Mouse (Mus musculus) heart, postnatal 14 days (tissue): ENCODE measurements around the gene Ptprk. TPM values are rescaled to one million over a fixed set of nuclear protein-coding genes. Genes with fewer than 3 reads are reported as not detected.

Experiments
- DNase-seq, 2 experiments: peaks; one replicate each; pipeline ENCODE4 v3.0.0; 2021 to 2022
- intact Hi-C: fragments of 180-260 bp; cut with DNase I; formaldehyde crosslinking; loops from one replicate; pipeline ENCODE4 v1.15.1; 2025
- long read RNA-seq, 2 experiments: library from polyadenylated mRNA; stranded (forward); transcript quantifications; one replicate each; pipeline ENCODE4 v2.0.0; 2021
- total RNA-seq, 2 experiments: library from RNA; stranded (reverse); gene quantifications; 2 replicates each; pipeline ENCODE4 v1.2.3; 2021

The Ptprk gene
- total RNA-seq = 10 to 100 TPM; 33.4 TPM
- long read RNA-seq, experiment 1, full-length matches to known transcripts = 2 of 22 reads
- long read RNA-seq, experiment 1, partial matches to known transcripts = 9 of 22 reads
- long read RNA-seq, experiment 1, other reads (novel, unspliced or antisense) = 11 of 22 reads
- long read RNA-seq, experiment 2, full-length matches to known transcripts = 1 of 20 reads
- long read RNA-seq, experiment 2, partial matches to known transcripts = 4 of 20 reads
- long read RNA-seq, experiment 2, other reads (novel, unspliced or antisense) = 15 of 20 reads

DNA sequence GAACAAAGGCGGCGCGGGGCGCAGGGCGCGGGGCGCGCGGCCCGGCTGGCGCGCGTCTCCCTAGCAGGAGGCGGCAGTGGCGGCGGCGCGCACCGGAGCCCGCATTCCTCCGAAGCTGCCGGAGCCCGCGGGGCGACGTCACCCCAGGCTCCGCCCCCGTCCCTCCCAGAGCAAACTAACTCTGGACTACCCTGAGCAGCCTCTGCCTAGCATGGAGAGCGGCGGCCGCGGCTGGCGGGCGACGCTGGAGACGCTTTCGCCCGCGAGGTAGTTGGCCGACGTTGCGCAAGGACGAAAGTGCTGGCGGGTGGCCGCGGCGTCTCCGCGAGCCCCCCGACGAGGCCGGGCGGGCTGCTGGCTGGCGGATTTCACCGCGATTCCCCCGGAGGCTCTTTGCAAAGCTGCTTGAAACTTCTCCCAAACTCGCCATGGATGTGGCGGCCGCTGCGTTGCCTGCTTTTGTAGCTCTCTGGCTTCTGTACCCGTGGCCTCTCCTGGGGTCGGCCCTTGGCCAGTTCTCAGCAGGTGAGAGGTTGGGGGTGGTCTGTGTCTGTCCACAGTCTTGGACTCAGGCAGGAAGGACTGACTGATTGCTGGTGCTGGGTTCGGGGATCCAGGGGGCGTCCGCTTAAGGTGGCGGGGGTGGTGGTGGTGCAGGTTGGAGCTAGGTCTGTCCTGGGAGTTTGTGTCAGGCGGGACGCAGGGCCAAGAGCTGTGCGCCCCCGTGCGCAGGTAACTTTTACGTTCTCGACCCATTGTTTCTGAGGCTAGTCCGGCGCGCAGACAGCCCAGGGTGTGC, at the start of gene Ptprk:
Gene Ptprk, plus strand, starts transcription at position 168 of the 799 bp plus-strand sequence.
- peak; percentile 94 to 95 for DNase-seq
- intact Hi-C loops = loop anchor here (5.0 kb wide), 1 partner anchor 37 kb away; no protein-coding TSS in a partner anchor

DNA sequence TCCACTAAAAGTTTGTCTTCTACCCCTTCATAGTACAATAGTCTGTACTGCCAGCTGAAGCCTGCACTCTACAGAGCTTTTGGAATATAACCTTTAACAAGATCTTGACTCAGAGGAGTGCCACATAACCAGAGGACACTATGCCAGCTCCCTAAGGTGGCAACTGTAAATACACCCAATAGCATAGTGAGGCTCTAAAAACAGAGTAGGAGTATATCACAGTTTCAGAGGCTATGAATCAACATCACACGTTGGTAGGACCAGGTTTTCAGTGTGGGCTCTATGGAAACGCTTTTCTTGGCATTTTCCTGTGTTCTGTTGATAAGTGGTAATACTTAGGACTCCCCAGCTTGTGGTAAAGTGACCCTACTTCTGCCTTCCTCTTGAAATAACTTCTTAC, 46.8 kb upstream of the Ptprk start:
- intact Hi-C loops = no loop called here
- no peak for DNase-seq

DNA sequence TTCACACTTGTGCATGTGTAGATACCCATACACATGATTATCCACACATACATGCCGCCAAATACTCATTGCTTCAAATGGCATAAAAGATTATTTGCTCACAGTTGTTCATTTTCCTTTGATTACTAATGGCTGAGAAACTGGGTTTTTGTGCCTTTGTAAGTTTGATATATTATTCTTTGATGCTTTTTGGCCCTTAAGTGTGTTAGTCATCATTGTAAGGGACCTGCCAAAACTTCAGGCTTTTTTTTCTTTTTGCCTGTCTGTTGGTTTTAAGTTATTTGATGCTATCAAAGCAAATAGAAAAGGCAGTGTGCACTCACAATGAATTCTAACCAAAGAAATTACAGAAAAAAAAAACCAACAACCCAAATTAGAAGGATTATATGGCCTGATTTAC, 38.2 kb upstream of the Ptprk start:
- DNase-seq = no peak
- intact Hi-C loops = no loop called here

DNA sequence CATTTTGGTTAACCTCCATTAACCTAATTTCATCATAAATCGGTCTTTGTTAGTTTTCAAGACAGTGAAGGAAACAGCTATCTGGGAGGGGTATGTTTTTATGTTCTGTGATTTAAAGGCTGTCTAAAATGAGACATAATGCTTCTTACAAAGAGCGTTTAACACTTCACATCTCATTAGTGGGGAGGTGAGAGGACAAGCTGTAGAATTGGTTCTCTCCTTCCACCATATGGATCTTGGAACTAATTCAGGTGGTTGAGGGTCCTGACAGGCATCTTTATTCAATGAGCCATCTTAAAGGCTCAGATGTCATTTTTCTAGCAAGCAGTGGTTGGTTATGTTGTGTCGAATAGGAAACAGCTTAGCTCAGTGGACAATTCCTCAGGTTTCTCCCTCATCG, 19.9 kb upstream of the Ptprk start:
- no peak for DNase-seq
- intact Hi-C loops = no loop called here

DNA sequence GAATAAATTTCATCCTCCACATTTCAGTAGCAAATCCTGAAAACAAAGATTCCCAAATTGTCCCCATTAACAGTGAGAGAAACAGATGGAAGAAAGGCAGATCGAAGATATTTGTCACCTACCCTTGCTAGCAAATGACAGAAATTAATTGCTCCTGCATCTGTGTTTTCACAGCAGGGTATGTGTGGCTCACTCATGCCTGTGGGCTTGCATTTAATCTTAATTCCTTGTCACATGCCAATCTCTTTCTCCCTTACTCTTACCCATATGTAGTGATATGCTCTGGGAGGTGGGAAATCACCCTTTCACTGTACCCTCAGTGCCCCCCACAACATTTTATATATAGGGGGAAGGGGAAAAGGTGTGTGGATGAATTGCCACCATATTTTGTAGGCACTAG, 15.4 kb upstream of the Ptprk start:
- no peak for DNase-seq
- intact Hi-C loops = no loop called here

DNA sequence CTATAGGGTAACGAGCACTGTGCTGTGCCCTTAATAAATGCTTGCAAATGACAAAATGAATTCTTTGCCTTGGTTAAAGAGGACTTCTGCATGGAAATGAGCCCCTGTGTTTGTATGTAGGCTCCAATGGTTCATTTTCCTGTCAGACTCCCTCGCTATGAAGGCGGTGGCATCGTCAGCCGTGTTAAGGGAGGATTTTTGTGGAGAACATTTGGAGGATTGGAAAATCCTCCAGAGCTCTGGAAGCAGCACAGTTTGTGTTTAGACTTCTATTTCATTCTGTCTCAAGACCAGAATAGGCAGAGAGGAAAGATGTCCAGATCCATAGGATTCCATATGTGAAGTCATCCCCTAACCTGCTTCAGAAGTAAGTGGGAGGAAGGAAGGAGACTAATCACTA, 6.6 kb upstream of the Ptprk start:
- intact Hi-C loops = no loop called here
- DNase-seq = no peak

DNA sequence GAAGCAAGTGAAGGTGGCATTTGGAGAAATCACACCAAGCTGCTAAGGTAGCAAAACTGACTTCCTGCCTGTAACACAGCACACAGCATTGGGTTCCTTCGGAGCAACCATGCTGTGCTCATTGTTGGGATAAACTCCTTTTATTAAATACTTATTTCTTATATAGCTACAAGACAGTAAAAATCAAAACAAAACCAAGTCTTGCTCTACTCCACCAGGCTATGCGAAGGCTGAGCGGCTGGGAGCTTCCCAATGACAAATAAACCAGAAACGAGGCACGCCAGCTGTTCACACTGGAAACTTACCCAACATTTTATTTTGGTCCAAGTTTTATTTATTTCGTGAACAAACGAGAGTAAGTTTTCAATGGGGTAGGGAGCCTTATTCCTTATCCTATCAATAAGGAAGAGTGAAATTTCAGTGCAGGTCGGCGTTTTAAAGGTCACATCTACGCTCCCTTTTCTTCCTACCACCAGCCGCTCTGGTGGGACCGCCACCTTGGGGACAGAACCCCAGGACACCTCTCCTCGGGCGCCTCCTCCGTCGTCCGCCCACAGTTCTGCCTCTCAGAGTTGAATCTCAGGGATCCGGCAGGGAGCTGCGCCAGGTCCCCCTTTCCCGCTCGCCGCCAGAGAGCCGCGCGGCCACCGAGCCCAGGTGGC, 498 bp upstream of the Ptprk start:
- intact Hi-C loops = no loop called here
- DNase-seq = no peak

DNA sequence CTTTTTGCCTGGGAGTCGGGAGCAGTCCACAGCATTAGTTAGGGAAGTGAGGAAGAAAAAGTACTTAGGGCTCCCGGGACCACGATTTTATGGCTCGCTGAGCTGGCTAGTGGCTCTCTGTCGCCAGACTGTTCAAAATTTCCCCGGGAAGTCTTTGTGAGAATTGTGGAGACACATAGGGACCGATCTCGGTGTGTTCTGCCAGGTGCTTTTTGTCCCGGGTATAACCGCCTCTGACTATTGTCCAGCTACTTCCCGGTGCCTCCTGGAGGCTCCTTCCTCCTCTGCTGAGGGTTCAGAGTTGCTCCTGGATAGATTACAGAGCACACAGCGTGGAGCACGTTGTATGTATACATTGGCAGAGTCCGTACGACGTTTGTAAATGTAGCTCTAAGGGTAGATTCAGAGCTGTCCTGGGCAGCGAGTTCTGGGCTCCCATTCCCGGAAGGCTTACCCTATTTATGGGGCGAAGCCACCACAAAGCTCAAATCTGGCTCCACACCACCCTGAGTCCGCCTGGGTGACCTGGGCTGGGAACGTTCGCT, 943 bp downstream of the Ptprk start:
- peak; percentile 17 to 19 for DNase-seq
- intact Hi-C loops = loop anchor here (5.0 kb wide), 1 partner anchor 37 kb away; no protein-coding TSS in a partner anchor

DNA sequence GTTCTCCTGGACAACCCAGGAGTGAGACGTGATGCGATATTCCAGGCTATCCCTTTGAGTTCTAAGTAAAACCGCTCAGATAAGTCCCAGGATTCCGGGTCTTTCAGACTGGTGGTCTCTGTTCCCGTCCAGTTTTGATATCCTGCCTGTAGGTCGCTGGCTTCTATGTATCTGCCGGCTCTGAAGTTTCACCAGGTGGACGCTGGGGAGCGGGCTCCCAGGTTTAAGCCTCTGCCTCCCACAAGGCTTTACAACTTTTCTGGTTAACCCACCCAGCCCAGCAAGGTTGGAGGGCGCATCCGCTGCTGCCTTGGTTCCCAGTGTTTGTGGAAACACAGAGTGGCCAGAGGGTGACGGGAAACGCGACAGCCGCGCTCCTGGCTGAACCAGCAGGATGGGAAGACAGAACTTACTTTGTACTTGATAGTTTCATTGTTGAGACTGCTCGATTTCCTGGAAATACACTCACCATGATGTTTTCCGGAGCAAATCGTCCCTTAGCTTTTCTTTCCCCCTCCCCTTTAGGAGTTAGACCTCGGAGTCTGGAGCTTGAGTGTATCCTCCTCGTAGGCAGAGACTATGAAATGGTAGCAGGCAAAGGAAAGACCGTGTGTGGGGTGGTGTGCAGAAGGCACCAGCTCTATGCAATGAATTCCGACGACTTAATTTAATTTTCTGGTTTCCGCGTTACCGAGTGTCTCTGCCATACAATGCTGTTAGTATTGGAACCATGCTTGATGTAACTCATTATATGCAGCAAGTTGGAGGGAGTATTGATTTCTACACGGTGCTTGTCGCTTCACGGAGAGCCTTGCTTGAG, 1.6 kb downstream of the Ptprk start:
- intact Hi-C loops = loop anchor here (5.0 kb wide), 1 partner anchor 36 kb away; no protein-coding TSS in a partner anchor
- DNase-seq = peak; percentile 49 to 50

DNA sequence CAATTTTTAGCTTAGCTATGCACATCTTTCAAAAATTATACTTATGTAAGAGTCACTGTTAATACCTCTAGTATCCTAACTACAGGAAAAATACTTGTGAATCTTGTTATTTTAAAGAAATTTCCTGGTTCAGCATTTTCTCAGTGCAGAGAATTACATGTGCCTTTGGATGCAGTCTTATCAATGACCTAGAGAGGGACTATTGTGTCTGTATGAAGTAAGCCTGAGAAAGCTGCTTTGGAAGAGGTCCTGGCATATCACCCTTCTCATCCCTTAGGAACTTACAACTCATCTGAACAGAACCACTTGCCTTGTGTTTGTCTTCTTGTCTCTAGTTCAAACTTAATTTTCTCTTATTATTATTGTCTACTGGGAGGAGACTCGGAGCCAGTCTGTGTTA, 3.6 kb downstream of the Ptprk start:
- intact Hi-C loops = loop anchor here (5.0 kb wide), 1 partner anchor 34 kb away; no protein-coding TSS in a partner anchor

DNA sequence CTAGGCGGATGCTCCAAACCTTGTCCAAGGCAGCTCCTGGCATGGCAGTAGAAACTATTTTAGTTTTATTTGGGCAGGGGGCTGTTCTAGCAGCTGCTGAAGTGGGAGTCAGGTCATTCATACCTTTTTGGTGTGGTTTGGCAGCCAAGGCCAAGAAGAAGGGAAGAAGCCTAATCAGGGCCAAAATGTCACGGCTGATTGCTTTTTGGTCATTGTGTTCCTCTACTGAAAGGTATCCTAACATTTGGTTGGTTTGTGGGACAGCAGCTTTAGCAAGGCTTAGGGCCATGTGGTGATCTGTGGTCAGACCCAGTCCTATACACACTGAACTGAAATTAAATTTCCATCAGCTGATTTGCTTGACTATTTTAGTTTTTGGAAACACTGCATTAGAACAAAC, 6.6 kb downstream of the Ptprk start:
- intact Hi-C loops = no loop called here
- no peak for DNase-seq

More for the DNA sequence above, 3.6 kb downstream of the Ptprk start:
- no peak for DNase-seq

DNA sequence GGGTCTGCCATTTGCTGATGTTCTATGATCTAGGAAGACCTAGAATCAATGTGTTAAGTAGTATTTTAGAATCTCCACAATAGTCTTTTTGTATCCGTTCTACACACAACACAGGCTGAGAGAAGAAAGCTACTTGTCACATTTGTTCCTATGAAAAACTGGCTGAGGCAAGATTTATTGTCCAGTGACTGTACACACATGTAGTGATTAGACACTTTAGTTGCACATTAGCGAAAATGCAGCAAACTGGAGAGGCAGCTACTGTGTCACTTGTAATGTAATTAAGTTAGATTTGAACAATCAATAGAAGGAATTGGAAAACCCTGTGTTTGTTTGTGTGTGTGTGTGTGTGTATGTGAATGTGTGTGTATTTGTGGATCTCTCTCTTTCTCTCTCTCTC, 8.6 kb downstream of the Ptprk start:
- intact Hi-C loops = no loop called here
- DNase-seq = no peak

DNA sequence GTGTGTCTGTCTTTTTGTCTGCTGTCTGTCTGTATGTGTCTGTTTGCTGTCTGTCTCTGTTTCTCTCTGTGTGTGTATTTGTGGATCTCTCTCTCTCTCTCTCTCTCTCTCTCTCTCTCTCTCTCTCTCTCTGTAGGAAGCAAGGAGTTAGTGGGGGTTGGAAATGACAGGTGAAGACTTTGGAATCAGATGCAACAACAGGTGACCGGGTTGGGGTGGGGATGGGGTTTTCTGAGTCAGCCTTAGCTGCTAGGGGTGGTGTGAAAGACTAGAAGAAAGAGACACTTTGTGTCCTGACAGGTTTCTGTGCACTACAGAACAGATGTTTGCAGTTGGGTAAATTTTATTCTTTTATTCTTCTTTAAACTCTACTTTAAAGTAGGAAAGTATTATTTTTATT, 9.0 kb downstream of the Ptprk start:
- intact Hi-C loops = no loop called here
- no peak for DNase-seq

DNA sequence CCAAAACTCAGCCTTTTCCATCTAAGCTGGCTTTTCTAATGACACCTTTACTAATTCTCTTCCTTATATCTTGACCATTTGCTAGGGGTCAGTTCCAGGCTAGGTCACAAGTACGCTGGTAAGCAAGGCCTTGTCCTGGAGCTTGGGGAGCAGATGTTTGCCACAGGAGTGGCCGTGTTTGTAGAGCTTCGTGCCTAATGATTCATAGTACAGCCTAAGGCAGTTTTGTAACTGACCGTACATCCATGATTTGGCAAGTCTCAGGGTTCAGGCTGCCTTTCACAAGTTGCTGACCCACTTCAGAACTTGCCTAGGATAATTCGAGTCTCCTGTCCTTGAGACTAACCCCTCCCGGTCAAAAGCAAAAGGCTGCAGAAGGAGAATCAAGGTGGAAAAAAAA, 12.7 kb downstream of the Ptprk start:
- intact Hi-C loops = no loop called here

DNA sequence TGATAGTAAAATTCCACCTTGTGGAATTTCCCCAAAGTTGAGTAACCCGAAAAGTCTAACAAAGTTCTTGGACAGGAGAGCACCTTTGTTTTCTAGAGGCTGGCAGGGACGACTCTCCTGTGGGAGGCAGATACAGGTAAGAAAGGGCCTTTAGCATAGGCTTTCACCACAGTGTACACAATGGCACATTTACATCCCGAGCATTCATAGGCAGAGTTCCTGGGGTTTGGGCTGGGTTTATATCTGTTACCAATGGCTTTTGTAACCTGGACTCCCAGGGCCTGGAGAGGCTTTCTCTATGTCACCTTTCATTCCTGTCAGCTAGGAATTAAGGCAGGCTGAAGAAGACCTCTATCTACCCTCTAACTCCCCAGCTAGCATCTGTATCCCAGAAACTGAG, 13.1 kb downstream of the Ptprk start:
- no peak for DNase-seq
- intact Hi-C loops = no loop called here

More for the DNA sequence above, 12.7 kb downstream of the Ptprk start:
- no peak for DNase-seq

DNA sequence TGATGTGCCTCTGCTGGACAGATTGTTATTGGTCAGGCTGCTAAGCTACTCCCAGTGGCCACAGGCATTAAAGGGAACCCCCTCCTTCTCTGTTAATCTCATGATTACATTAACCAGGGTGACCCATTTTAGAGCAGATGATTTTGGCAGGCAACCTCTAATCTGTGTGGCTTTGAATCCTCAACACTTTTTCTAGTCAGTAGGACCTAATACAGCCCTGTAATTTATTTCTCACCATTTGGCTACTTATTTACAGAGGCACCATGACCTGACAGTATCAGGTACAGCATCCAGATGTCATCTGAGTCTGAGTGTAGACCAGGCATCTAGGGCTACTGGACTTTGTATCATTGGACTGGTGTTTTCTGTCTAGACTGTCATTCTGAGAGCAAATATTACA, 21.4 kb downstream of the Ptprk start:
- intact Hi-C loops = no loop called here
- DNase-seq = no peak

DNA sequence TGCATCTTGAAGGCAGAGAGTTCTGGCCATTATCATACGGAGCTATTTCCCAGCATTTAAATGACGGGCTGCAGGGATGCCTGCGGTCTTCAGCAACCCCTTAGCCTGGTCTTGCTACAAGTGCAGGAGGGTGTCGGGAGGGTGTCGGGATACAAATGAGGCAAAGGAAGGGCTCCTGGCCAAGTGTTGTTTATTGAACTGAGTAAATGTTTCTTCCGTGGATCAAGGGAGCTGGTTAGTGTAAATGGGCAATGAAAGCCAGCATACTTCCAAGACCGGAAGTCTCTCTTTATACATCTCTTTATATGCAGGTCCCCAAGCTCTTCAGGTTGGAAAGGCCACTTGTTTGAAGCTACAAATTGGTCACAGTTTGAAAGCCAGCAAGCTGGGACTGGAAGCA, 23.0 kb downstream of the Ptprk start:
- intact Hi-C loops = no loop called here
- DNase-seq = no peak

DNA sequence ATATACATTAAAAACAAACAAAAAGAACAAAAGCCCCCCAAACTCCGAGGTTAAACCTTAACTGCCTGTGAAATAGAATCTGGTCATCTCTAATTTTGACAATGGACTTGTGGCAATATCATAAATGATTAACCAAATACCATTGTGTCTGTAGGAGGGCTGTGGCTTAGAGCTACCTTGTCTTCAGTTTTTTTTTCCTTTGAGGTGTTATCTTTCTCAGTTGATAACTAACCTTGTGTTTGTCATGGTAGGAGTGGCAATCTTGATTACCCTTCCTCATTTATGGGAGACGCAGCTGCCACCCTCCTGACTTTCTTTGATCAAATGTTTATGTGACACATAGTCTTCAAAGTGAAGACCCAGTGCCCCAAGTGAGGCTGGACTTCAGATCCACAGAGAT, 24.3 kb downstream of the Ptprk start:
- DNase-seq = no peak
- intact Hi-C loops = no loop called here

DNA sequence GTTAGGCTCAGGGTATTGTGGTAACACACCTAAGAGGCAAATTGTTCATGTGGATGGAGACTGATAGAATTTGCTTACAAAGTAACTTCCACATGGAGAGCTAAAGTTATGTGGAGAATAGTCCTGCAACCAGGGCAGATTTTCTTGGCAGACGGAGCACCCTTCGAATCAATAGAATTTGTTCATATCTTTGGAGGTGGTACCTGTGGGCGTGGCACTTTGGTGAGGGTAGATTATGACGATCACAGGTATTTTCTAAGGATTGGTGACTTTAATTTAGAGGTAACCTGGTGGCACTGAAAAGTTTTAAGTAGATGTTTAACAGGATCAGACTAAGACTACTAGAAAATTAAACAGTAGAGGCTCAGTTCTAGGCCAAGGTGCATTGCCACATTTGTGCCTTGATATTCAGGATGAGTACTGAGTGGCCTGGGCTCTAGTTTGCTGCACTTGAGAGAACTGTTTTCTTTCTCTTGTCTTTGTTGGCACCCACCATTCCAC, 28.8 kb downstream of the Ptprk start:
- no peak for DNase-seq
- intact Hi-C loops = no loop called here

DNA sequence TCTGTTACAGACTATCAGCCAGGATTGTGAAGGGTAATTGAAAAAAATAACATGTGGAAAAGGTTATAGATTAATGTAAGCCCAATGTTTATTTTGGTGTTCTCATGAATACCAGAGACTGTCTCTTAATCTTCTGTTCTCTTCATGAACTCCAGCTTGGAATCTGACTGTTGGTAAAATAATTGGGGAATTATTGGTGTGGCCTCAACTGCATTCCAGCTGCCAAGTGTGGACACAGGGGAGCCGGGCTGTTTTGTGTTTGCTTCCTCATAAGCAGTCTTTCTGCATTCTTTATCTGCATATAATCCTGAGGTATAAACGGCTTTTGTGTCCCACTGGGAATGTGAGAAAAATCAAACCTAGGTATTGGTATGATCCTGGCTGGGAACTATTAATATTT, 29.3 kb downstream of the Ptprk start:
- DNase-seq = no peak
- intact Hi-C loops = no loop called here
